Mouse (Mus musculus) testis, adult 2 months (tissue): ENCODE measurements around the gene 5530401A14Rik.

Experiments
- CTCF ChIP-seq: fragments of 200-500 bp; IDR thresholded peaks from 2 replicates; pipeline ENCODE4 v1.5.1; 2012; ENCODE audit warnings: low read depth, mild to moderate bottlenecking, inconsistent platforms, low read length, moderate library complexity; ENCODE audit not compliant: control insufficient read depth, insufficient read depth, insufficient replicate concordance
- POLR2A ChIP-seq: fragments of 200-500 bp; IDR thresholded peaks from 2 replicates; pipeline ENCODE4 v1.6.1; 2012; ENCODE audit warnings: low read depth, mild to moderate bottlenecking, inconsistent platforms, low read length, moderate library complexity; ENCODE audit not compliant: control insufficient read depth

DNA sequence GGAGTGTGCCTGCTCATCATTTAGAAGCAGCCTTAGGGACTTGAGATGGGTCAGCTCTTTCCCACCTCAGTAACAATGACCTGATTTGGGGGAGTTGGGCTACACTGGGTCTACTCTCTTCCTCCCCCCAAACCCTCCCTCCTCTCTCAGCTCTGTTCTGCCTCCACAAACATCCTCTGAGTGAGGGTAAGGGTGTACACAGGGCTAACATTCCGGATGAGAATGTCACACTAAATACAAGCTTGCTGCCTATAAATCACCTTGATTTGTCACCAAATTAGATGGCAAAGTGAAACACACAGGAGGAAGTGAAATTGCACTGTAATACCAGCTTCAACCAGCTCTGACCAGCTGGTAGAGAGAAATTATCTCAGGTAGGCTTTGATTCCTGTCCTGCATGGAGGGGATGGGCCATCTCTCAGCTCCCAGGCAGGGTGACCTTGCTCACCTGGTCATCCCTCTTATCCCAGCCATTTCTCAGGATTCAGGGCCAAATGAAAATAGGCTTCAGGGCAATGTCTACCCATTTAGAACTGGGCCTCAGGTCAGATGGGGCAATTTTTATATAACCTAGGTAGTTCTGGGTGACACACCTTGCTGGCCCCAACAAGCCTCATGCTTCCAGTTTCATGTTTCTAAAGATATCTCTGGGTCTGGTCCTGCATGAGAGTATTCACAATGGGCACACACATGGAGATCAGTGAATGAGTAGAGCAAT lies 12.5 kb upstream of the 5530401A14Rik start:
- TF ChIP-seq CTCF: no peak
- TF ChIP-seq POLR2A: no peak
